8 mouse cellular contexts compared by ENCODE assay signal in the genomic region with DNA sequence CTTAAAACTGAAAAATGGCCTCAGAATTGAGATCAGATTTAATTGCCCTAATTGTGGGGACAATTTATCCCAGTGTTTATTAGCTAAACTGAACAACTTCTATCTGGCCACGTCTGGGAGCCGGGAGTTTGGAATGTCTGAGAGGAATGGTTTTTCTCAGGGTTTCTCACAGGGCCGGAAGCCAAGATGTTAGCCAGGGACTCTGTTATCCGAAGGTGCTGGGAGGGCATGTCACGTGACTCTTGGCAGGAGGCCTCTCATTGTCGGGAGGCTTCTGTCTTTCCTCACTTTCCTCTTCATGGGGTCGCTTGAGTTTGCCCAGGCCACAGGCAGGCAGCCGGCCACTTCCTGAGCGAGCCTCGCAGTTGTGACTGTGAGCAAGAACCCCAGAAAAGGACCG. TPM values are rescaled to one million over a fixed set of nuclear protein-coding genes. Genes with fewer than 3 reads are reported as not detected.
A peak's percentile ranks its signal among the peaks of the same experiment; 100 is the strongest.
DNase-seq lines count a peak whose midpoint lies in the region; ATAC-seq and TF ChIP-seq lines count a peak whose summit lies in the region.
"Had no signal": no experiment of that assay in that cellular context is flagged by ENCODE, and none has a peak within 500 bp of the region (broad histone marks: within the 10 kb centered on the region; RNA-seq: fewer than 3 reads in every experiment).

No protein-coding gene starts in this region.

- WGBS in limb, embryonic 11.5 days, result 6% methylated on average over 11 of the region's 11 CpGs
- 13% methylated on average over 11 of the region's 11 CpGs for WGBS in stomach, embryonic 16.5 days
- WGBS in cerebellum, adult 2 months, result 56% methylated on average over 11 of the region's 11 CpGs

- H3K27ac ChIP-seq in limb, embryonic 11.5 days (replicated peaks; ENCODE audit: low read depth, low read length), result no peak overlapping the region
- H3K27ac ChIP-seq in stomach, embryonic 16.5 days (ENCODE audit: low read length), result peak overlapping the region; percentile 72
- no peak overlapping the region for H3K27ac ChIP-seq in cerebellum, adult 2 months (ENCODE audit: insufficient read depth, low read length)
- H3K27ac ChIP-seq: limb, embryonic 15.5 days had no signal

- no peak for TF ChIP-seq CTCF in C2C12 (IDR thresholded peaks at IDR 0.05; ENCODE audit: control insufficient read depth, insufficient read depth, insufficient read length)
- TF ChIP-seq CTCF in cerebellum, adult 2 months (IDR thresholded peaks at IDR 0.05; ENCODE audit: borderline replicate concordance, insufficient read depth, low read depth, low read length), result no peak

- no peak overlapping the region for H3ac ChIP-seq in C2C12 (ENCODE audit: control insufficient read depth, insufficient read length, low read depth)

- intact Hi-C loops in heart, postnatal 10 days (cut with DNase I), result no loop called here

- ATAC-seq in limb, embryonic 11.5 days (ENCODE audit: insufficient number of reproducible peaks, low FRiP score, low TSS enrichment, low read depth), result no peak
- ATAC-seq in stomach, embryonic 16.5 days (ENCODE audit: insufficient read depth, low FRiP score), result peak; percentile 74; the same call in 1 of the 2 replicates
- no peak for ATAC-seq in megakaryocyte, adult 5-6 weeks (ENCODE audit: poor library complexity, severe bottlenecking)

- H3K79me3 ChIP-seq in C2C12 (ENCODE audit: low read depth), result no peaks in the 10 kb centered on the region

- DNase-seq in embryo, embryonic 10.5 days (ENCODE audit: low spot score), result peak; percentile 73
- DNase-seq in heart, postnatal 10 days, result peak; percentile 77 to 79
- peak; percentile 49 for DNase-seq in limb, embryonic 11.5 days (ENCODE audit: low spot score)
- DNase-seq in cerebellum, adult 2 months, result no peak

- no peaks in the 10 kb centered on the region for H3K9me3 ChIP-seq in limb, embryonic 11.5 days (ENCODE audit: control insufficient read depth, low read length)
- H3K9me3 ChIP-seq in stomach, embryonic 16.5 days (replicated peaks; ENCODE audit: control insufficient read depth, low read length), result no peaks in the 10 kb centered on the region
- H3K9me3 ChIP-seq: limb, embryonic 15.5 days had no signal

- peaks cover 20% of the 10 kb centered on the region for H3K27me3 ChIP-seq in C2C12 (ENCODE audit: control insufficient read depth, insufficient read depth, insufficient read length)
- no peaks in the 10 kb centered on the region for H3K27me3 ChIP-seq in limb, embryonic 11.5 days (ENCODE audit: control insufficient read depth, insufficient read depth, low read length)
- no peaks in the 10 kb centered on the region for H3K27me3 ChIP-seq in stomach, embryonic 16.5 days (ENCODE audit: control insufficient read depth, insufficient read depth, low read length)
- H3K27me3 ChIP-seq in cerebellum, adult 2 months (ENCODE audit: control insufficient read depth, insufficient read depth, low read length), result no peaks in the 10 kb centered on the region
- H3K27me3 ChIP-seq: limb, embryonic 15.5 days had no signal

- H3K4me3 ChIP-seq in C2C12 (ENCODE audit: insufficient read depth, poor library complexity, severe bottlenecking), result no peak overlapping the region
- H3K4me3 ChIP-seq in limb, embryonic 11.5 days (ENCODE audit: low read depth, low read length), result no peak overlapping the region
- H3K4me3 ChIP-seq in stomach, embryonic 16.5 days (replicated peaks; ENCODE audit: low read length), result no peak overlapping the region
- no peak overlapping the region for H3K4me3 ChIP-seq in cerebellum, adult 2 months (replicated peaks; ENCODE audit: insufficient read depth, low read depth, low read length)
- H3K4me3 ChIP-seq: limb, embryonic 15.5 days had no signal

- H3K4me1 ChIP-seq in limb, embryonic 11.5 days (ENCODE audit: control insufficient read depth, insufficient read depth, low read length), result 0 out of 2 replicates have a peak, but pooled peaks cover 4% of the 10 kb centered on the region
- peaks cover 11% of the 10 kb centered on the region for H3K4me1 ChIP-seq in stomach, embryonic 16.5 days (ENCODE audit: control insufficient read depth, insufficient read depth, low read length)
- peaks cover 8% of the 10 kb centered on the region for H3K4me1 ChIP-seq in cerebellum, adult 2 months (ENCODE audit: control insufficient read depth, insufficient read depth, low read length)

- TF ChIP-seq POLR2A in cerebellum, adult 2 months (IDR thresholded peaks at IDR 0.05; ENCODE audit: borderline replicate concordance, insufficient read depth, low read length), result no peak

- H3K4me2 ChIP-seq in limb, embryonic 11.5 days (ENCODE audit: low read depth, severe bottlenecking), result no peak overlapping the region
- peak overlapping the region; percentile 34 for H3K4me2 ChIP-seq in stomach, embryonic 16.5 days (ENCODE audit: low read depth, low read length)
- H3K4me2 ChIP-seq: limb, embryonic 15.5 days had no signal

- H3K79me2 ChIP-seq in C2C12 (ENCODE audit: control insufficient read depth, insufficient read depth), result no peaks in the 10 kb centered on the region

- H3K9ac ChIP-seq in limb, embryonic 11.5 days (ENCODE audit: low read length), result no peak overlapping the region
- H3K9ac ChIP-seq in stomach, embryonic 16.5 days (ENCODE audit: low read length), result 0 out of 2 replicates have a peak overlapping the region, but pooled peaks have one; percentile 31
- H3K9ac ChIP-seq: limb, embryonic 15.5 days had no signal

- no peaks in the 10 kb centered on the region for H3K36me3 ChIP-seq in C2C12 (ENCODE audit: control insufficient read depth, insufficient read depth)
- no peaks in the 10 kb centered on the region for H3K36me3 ChIP-seq in limb, embryonic 11.5 days (ENCODE audit: control insufficient read depth, insufficient read depth, low read length)
- no peaks in the 10 kb centered on the region for H3K36me3 ChIP-seq in stomach, embryonic 16.5 days (ENCODE audit: control insufficient read depth, insufficient read depth, low read length)
- H3K36me3 ChIP-seq: limb, embryonic 15.5 days had no signal

TF ChIP-seq in C2C12, 6 proteins besides CTCF, POLR2A, EP300 and RAD21:
- TF ChIP-seq CEBPB (IDR thresholded peaks at IDR 0.05; ENCODE audit: low read depth) (no peak), USF1 (IDR thresholded peaks at IDR 0.05; ENCODE audit: low read depth) (peak; percentile 37)
TF ChIP-seq in C2C12: peak in this region for 1.

RNA-seq across cellular contexts. Expression of gene Rgs3, which starts 31.7 kb away (rescaled TPM):
- 49.8 TPM for polyA plus RNA-seq in C2C12 (2012; fragmentation: generic; extraction: Trizol)
- 10 to 100 TPM; 51.1 to 60.0 TPM for total RNA-seq in heart, postnatal 10 days (2021)
- polyA plus RNA-seq in limb, embryonic 11.5 days (2014; fragmentation: Nextera tagmentation; extraction: Ambion mirVana), result 20.1 and 22.9 TPM in 2 replicates
- polyA plus RNA-seq in stomach, embryonic 16.5 days (2015; fragmentation: Nextera tagmentation; extraction: Ambion mirVana), result 51.4 and 55.2 TPM in 2 replicates
- total RNA-seq in megakaryocyte, adult 5-6 weeks (2015), result 45.0 and 51.3 TPM in 2 replicates
- 46.1 and 69.8 TPM in 2 replicates for total RNA-seq in megakaryocyte, adult 5-6 weeks (2017)
- 92.7 and 97.5 TPM in 2 replicates for polyA plus RNA-seq in cerebellum, adult 2 months (2012; rRNA removed)

Comparison
In these comparisons a context has a peak if more than half of its experiments do, and no peak if none do; other contexts are left out.
1. DNase-seq: peak in embryo, embryonic 10.5 days (single experiment), heart, postnatal 10 days (2 of 2) and limb, embryonic 11.5 days (single experiment); none in cerebellum, adult 2 months (0 of 2).